Mouse (Mus musculus): Measurements from ENCODE around the gene Pef1. TPM values are rescaled to one million over a fixed set of nuclear protein-coding genes. Genes with fewer than 3 reads are reported as not detected.

Gene Pef1
- polyA plus RNA-seq, 1 experiment from 2014 or later: 68.0 TPM

GRCm38 (mm10) chr4:130171951-130172765, 69.8 kb downstream of the Pef1 start:
- Histone ChIP-seq H3K9ac (no peak overlapping the region), H3K4me3 (no peak overlapping the region), H3K9me3 (replicated peaks) (no peaks in the 10 kb centered on the region), H3K4me2 (no peak overlapping the region), H3K36me3 (ENCODE audit: poor library complexity, severe bottlenecking) (no peaks in the 10 kb centered on the region), H3K27me3 (peaks cover 46% of the 10 kb centered on the region), H3K27ac (no peak overlapping the region), H3K4me1 (peaks cover 28% of the 10 kb centered on the region)
- 73% methylated on average over 11 of the region's 11 CpGs for WGBS
- no peak for ATAC-seq

GRCm38 (mm10) chr4:130173060-130173822, 70.9 kb downstream of the Pef1 start:
- Histone ChIP-seq H3K27ac (no peak overlapping the region), H3K4me3 (no peak overlapping the region), H3K4me2 (no peak overlapping the region), H3K9me3 (replicated peaks) (no peaks in the 10 kb centered on the region), H3K4me1 (peaks cover 21% of the 10 kb centered on the region), H3K36me3 (ENCODE audit: poor library complexity, severe bottlenecking) (no peaks in the 10 kb centered on the region), H3K9ac (no peak overlapping the region), H3K27me3 (peaks cover 43% of the 10 kb centered on the region)
- 70% methylated on average over 11 of the region's 11 CpGs for WGBS
- no peak for ATAC-seq

DNA sequence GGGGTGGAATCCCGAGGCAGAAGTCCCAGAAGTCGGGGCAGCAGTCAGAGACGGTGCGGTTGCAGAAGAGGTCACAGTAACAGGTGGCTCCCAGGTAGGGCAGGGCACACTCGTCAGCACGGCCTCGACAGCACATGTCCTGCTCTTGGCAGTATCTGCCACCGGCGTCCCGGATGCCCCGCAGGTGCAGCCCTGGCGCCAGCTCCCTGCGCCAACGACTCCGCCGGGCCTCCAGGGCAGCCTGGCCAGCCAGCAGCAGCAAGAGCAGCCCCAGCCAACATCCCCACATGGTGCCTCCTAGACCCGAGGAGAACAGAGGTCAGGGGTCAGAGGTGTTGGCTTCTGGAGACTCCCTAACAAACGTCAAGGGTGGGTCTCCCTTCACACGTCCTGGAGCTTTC, 71.6 kb downstream of the Pef1 start:
- no peaks in the 10 kb centered on the region for H3K9me3 ChIP-seq (replicated peaks)
- no peak overlapping the region for H3K27ac ChIP-seq
- H3K9ac ChIP-seq: no peak overlapping the region
- H3K4me3 ChIP-seq: no peak overlapping the region
- peaks cover 16% of the 10 kb centered on the region for H3K4me1 ChIP-seq
- WGBS: 43% methylated on average over 19 of the region's 19 CpGs
- ATAC-seq: no peak
- peaks cover 43% of the 10 kb centered on the region for H3K27me3 ChIP-seq
- H3K4me2 ChIP-seq: no peak overlapping the region
- no peaks in the 10 kb centered on the region for H3K36me3 ChIP-seq (ENCODE audit: poor library complexity, severe bottlenecking)

- Histone ChIP-seq H3K36me3 (ENCODE audit: poor library complexity, severe bottlenecking) (no peaks in the 10 kb centered on the region), H3K27ac (no peak overlapping the region), H3K27me3 (peaks cover 43% of the 10 kb centered on the region), H3K9me3 (replicated peaks) (no peaks in the 10 kb centered on the region), H3K9ac (no peak overlapping the region), H3K4me3 (no peak overlapping the region), H3K4me2 (peak overlapping the region; percentile 36), H3K4me1 (peaks cover 16% of the 10 kb centered on the region)
- ATAC-seq: no peak
- WGBS: 5% methylated on average over 25 of the region's 25 CpGs
These were observed 72.1 kb downstream of the Pef1 start for GRCm38 (mm10) chr4:130174335-130175031.

GRCm38 (mm10) chr4:130175072-130175711, 72.8 kb downstream of the Pef1 start, which contains the start of gene Tinagl1:
TSS of gene Tinagl1 (minus strand) at chr4:130175122.
- Histone ChIP-seq H3K4me1 (peaks cover 16% of the 10 kb centered on the region), H3K4me3 (no peak within 1 kb of the TSS), H3K9me3 (replicated peaks) (no peaks in the 10 kb centered on the region), H3K9ac (0 out of 2 replicates have a peak within 1 kb of the TSS, but pooled peaks have one; percentile 43), H3K27ac (no peak within 1 kb of the TSS), H3K27me3 (peaks cover 47% of the 10 kb centered on the region), H3K36me3 (ENCODE audit: poor library complexity, severe bottlenecking) (no peaks in the 10 kb centered on the region), H3K4me2 (peak within 1 kb of the TSS; percentile 36)
- WGBS: 1% methylated on average over 14 of the region's 14 CpGs
- ATAC-seq: no peak

- Histone ChIP-seq H3K27ac (no peak overlapping the region), H3K9ac (no peak overlapping the region), H3K4me1 (peaks cover 16% of the 10 kb centered on the region), H3K4me3 (no peak overlapping the region), H3K27me3 (peaks cover 47% of the 10 kb centered on the region), H3K9me3 (replicated peaks) (no peaks in the 10 kb centered on the region), H3K4me2 (no peak overlapping the region), H3K36me3 (ENCODE audit: poor library complexity, severe bottlenecking) (no peaks in the 10 kb centered on the region)
- 88% methylated on average over 5 of the region's 5 CpGs for WGBS
- no peak for ATAC-seq
These were observed 73.9 kb downstream of the Pef1 start for GRCm38 (mm10) chr4:130176156-130176720.

DNA sequence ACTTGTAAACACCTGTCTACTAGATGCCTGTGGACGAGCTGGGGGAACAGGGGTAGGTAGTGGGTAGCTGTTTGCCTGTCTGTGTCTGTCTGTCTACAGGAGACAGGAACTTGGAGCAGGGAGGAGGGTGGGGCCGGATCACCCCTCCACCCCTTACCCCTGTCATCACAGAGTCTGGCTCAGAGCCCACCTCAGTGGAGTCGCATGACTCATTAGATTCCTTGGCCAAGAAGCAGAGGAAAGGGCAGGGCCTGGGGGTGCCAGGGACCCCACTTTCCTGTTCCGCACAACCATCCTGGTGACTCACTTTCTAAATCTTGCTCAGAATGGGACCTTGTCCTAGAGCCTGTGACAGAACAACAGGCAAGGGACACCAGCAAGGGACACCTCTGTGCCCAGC, 74.7 kb downstream of the Pef1 start:
- Histone ChIP-seq H3K4me3 (no peak overlapping the region), H3K27me3 (peaks cover 47% of the 10 kb centered on the region), H3K27ac (no peak overlapping the region), H3K36me3 (ENCODE audit: poor library complexity, severe bottlenecking) (no peaks in the 10 kb centered on the region), H3K4me1 (peaks cover 16% of the 10 kb centered on the region), H3K9me3 (replicated peaks) (no peaks in the 10 kb centered on the region), H3K4me2 (no peak overlapping the region), H3K9ac (no peak overlapping the region)
- 77% methylated on average over 4 of the region's 4 CpGs for WGBS
- no peak for ATAC-seq

- Histone ChIP-seq H3K27ac (no peak overlapping the region), H3K36me3 (ENCODE audit: poor library complexity, severe bottlenecking) (no peaks in the 10 kb centered on the region), H3K4me2 (no peak overlapping the region), H3K9me3 (replicated peaks) (no peaks in the 10 kb centered on the region), H3K4me1 (peaks cover 16% of the 10 kb centered on the region), H3K9ac (no peak overlapping the region), H3K27me3 (peaks cover 43% of the 10 kb centered on the region), H3K4me3 (no peak overlapping the region)
- 55% methylated on average over 7 of the region's 7 CpGs for WGBS
- ATAC-seq: no peak
These were observed 75.2 kb downstream of the Pef1 start for GRCm38 (mm10) chr4:130177536-130177935.

Other genes starting within 250 kb of the Pef1 start
- gene Spocd1, start 173.3 kb upstream of the Pef1 start, polyA plus RNA-seq (2015; fragmentation: Nextera tagmentation; extraction: Ambion mirVana): not detected in 2 replicates
- 6.4 and 8.3 TPM in 2 replicates for gene Adgrb2, start 117.7 kb upstream of the Pef1 start, polyA plus RNA-seq (2015; fragmentation: Nextera tagmentation; extraction: Ambion mirVana)
- gene Col16a1, start 54.7 kb upstream of the Pef1 start, polyA plus RNA-seq (2015; fragmentation: Nextera tagmentation; extraction: Ambion mirVana): 2.5 and 2.9 TPM in 2 replicates
- 0.13 TPM in 1 of 2 replicates, not detected in the other for gene Hcrtr1, start 36.8 kb downstream of the Pef1 start, polyA plus RNA-seq (2015; fragmentation: Nextera tagmentation; extraction: Ambion mirVana)
- 2.6 and 3.1 TPM in 2 replicates for gene Tinagl1, start 72.6 kb downstream of the Pef1 start, polyA plus RNA-seq (2015; fragmentation: Nextera tagmentation; extraction: Ambion mirVana)
- 0.13 TPM in 1 of 2 replicates, not detected in the other for gene Gm853, start 119.8 kb downstream of the Pef1 start, polyA plus RNA-seq (2015; fragmentation: Nextera tagmentation; extraction: Ambion mirVana)
- gene Serinc2, start 176.6 kb downstream of the Pef1 start, polyA plus RNA-seq (2015; fragmentation: Nextera tagmentation; extraction: Ambion mirVana): 101 and 107 TPM in 2 replicates
- 46.8 and 49.5 TPM in 2 replicates for gene Fabp3, start 206.0 kb downstream of the Pef1 start, polyA plus RNA-seq (2015; fragmentation: Nextera tagmentation; extraction: Ambion mirVana)
- 0.72 TPM in 1 of 2 replicates, not detected in the other for gene Gm10570, start 206.1 kb downstream of the Pef1 start, polyA plus RNA-seq (2015; fragmentation: Nextera tagmentation; extraction: Ambion mirVana)

Data from forebrain, embryonic 13.5 days (tissue).